Mouse (Mus musculus): Measurements from ENCODE around the gene Dnmt1.

- TF ChIP-seq CTCF (IDR thresholded peaks at IDR 0.05) (no peak), POLR2A (IDR thresholded peaks at IDR 0.05; ENCODE audit: insufficient read depth, low read depth, low read length) (no peak), EP300 (IDR thresholded peaks at IDR 0.05; ENCODE audit: insufficient read depth, low read depth, low read length) (no peak)
These were observed 18.9 kb upstream of the Dnmt1 start for GRCm38 (mm10) chr9:20978409-20979095.

Data from heart, adult 2 months (tissue).